Mouse (Mus musculus): Measurements from ENCODE around the gene Dok7. TPM values are rescaled to one million over a fixed set of nuclear protein-coding genes. Genes with fewer than 3 reads are reported as not detected.

Gene Dok7
- polyA plus RNA-seq, 1 experiment from 2014 or later, result 3.3 TPM

DNA sequence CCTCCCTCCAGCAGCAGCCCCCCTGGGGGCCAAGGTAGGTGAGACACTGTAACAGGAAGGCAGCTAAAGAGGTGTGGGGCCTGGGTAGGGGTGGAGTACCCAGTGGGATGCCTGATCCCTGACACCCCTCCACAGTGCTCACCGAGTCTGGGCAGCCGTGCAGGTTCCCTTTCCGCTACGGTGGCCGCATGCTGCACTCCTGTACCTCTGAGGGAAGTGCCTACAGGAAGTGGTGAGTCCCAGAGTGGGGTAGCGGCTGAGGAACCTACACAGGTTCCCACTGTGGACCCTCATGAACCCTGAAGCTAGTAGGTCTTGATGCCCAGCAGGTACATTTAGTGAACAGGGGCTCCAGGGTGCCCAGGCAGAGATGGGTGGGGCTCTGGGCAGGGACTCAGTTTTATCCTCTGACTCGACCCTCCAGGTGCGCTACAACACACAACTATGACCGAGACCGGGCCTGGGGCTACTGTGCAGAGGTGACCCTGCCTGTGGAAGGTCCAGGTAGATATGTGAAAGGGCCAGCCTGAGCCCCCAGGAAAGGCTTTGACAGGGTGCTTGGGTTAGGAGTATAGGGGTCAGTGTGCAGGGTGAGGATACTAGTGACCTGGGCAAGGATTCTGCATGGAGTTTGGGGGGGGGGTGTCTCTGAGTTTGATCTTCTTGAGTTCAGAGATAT is 14.0 kb upstream of the Dok7 start:
- H3K27me3 ChIP-seq (ENCODE audit: control insufficient read depth, insufficient read depth, low read length), result 0 out of 2 replicates have a peak, but pooled peaks cover 2% of the 10 kb centered on the region
- WGBS (ENCODE audit: insufficient replicate concordance), result 52% methylated on average over 10 of the region's 10 CpGs
- no peak overlapping the region for H3K27ac ChIP-seq (ENCODE audit: low read depth, low read length)
- no peak for ATAC-seq (replicated peaks; ENCODE audit: insufficient number of reproducible peaks, low FRiP score, low TSS enrichment)
- no peaks in the 10 kb centered on the region for H3K4me1 ChIP-seq (ENCODE audit: control insufficient read depth, insufficient read depth, low read length)
- H3K36me3 ChIP-seq (ENCODE audit: control insufficient read depth, insufficient read depth, low read length), result no peaks in the 10 kb centered on the region; the same call in 1 of the 2 replicates
- no peak overlapping the region for H3K4me3 ChIP-seq (ENCODE audit: low read depth, low read length)
- no peak overlapping the region for H3K9ac ChIP-seq (ENCODE audit: low read depth, low read length)
- no peaks in the 10 kb centered on the region for H3K9me3 ChIP-seq (replicated peaks; ENCODE audit: control insufficient read depth, low read length)
- H3K4me2 ChIP-seq, result no peak overlapping the region

DNA sequence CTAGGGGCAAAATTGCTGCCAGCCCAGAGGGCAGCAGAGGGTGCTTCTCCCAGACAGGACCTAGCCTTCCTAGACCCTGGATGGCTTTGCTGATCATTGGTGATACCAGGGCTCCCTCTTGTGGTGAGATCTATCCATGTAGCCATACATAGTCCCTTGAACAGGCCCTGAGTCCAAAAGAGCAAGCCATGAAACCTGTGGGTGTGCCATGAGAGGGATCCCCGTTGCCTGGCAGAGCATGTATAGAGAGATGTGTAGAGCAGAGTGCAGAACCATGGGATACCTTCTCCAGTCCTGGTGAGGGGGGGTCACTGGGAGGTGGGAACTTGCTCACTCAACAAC is 13.5 kb upstream of the Dok7 start:
- WGBS (ENCODE audit: insufficient replicate concordance), result 20% methylated on average over 1 of the region's 1 CpGs
- ATAC-seq (replicated peaks; ENCODE audit: insufficient number of reproducible peaks, low FRiP score, low TSS enrichment), result peak; percentile 59; the same call in 1 of the 2 replicates

DNA sequence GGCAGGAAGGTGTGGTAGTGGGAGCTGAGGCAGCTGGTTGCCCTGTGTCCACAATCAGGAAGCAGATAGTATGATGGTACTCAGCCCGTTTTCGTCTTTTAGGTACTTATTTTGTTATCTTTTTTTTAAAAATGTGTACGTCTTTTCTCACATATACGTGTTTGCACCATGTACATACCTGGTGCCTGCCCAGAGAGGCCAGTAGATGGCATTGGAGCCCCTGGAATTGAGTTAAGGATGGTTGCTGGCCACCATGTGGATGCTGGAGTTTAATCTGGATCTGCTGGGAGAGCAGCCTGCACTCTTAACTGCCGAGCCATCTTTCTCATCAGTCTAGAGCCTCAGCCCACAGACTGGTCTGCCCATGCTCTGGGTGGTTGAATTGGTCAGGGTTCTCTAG is 6.0 kb upstream of the Dok7 start:
- H3K27me3 ChIP-seq (ENCODE audit: control insufficient read depth, insufficient read depth, low read length), result peaks cover 14% of the 10 kb centered on the region; the same call in 1 of the 2 replicates
- no peaks in the 10 kb centered on the region for H3K36me3 ChIP-seq (ENCODE audit: control insufficient read depth, insufficient read depth, low read length)
- H3K27ac ChIP-seq (ENCODE audit: low read depth, low read length), result no peak overlapping the region
- no peaks in the 10 kb centered on the region for H3K4me1 ChIP-seq (ENCODE audit: control insufficient read depth, insufficient read depth, low read length)
- H3K9ac ChIP-seq (ENCODE audit: low read depth, low read length), result no peak overlapping the region
- H3K4me2 ChIP-seq, result no peak overlapping the region
- H3K9me3 ChIP-seq (replicated peaks; ENCODE audit: control insufficient read depth, low read length), result no peaks in the 10 kb centered on the region
- 58% methylated on average over 5 of the region's 5 CpGs for WGBS (ENCODE audit: insufficient replicate concordance)
- H3K4me3 ChIP-seq (ENCODE audit: low read depth, low read length), result no peak overlapping the region
- no peak for ATAC-seq (replicated peaks; ENCODE audit: insufficient number of reproducible peaks, low FRiP score, low TSS enrichment)

More for the DNA sequence above, 13.5 kb upstream of the Dok7 start:
- no peaks in the 10 kb centered on the region; the same call in 1 of the 2 replicates for H3K36me3 ChIP-seq (ENCODE audit: control insufficient read depth, insufficient read depth, low read length)
- no peak overlapping the region for H3K9ac ChIP-seq (ENCODE audit: low read depth, low read length)
- H3K4me1 ChIP-seq (ENCODE audit: control insufficient read depth, insufficient read depth, low read length), result no peaks in the 10 kb centered on the region
- H3K27ac ChIP-seq (ENCODE audit: low read depth, low read length), result no peak overlapping the region
- H3K27me3 ChIP-seq (ENCODE audit: control insufficient read depth, insufficient read depth, low read length), result 0 out of 2 replicates have a peak, but pooled peaks cover 4% of the 10 kb centered on the region
- H3K4me2 ChIP-seq, result no peak overlapping the region
- H3K4me3 ChIP-seq (ENCODE audit: low read depth, low read length), result no peak overlapping the region
- H3K9me3 ChIP-seq (replicated peaks; ENCODE audit: control insufficient read depth, low read length), result no peaks in the 10 kb centered on the region

DNA sequence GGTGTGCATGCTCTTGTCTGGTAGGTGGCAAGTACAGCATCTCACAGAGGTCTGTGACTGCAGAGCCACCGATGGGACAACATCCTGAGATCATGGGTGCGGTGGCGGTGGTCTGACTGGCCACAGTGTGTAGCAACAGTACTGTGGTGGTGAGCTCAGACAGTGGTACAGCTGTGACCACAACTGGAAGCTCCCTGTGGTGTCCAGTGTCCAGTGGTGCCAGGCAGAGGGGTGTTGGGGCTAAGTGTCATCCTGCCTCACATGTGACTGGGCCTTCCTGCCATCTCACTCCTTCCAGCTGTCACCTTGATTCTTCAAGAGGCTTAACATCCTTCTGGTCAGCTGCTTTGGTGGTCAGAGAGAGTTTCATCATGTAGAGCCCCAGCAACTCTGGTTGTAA is 1.9 kb upstream of the Dok7 start:
- H3K9ac ChIP-seq (ENCODE audit: low read depth, low read length), result no peak overlapping the region
- H3K4me1 ChIP-seq (ENCODE audit: control insufficient read depth, insufficient read depth, low read length), result peaks cover 13% of the 10 kb centered on the region
- ATAC-seq (replicated peaks; ENCODE audit: insufficient number of reproducible peaks, low FRiP score, low TSS enrichment), result no peak
- no peaks in the 10 kb centered on the region for H3K9me3 ChIP-seq (replicated peaks; ENCODE audit: control insufficient read depth, low read length)
- peaks cover 43% of the 10 kb centered on the region for H3K27me3 ChIP-seq (ENCODE audit: control insufficient read depth, insufficient read depth, low read length)
- H3K27ac ChIP-seq (ENCODE audit: low read depth, low read length), result no peak overlapping the region
- H3K36me3 ChIP-seq (ENCODE audit: control insufficient read depth, insufficient read depth, low read length), result no peaks in the 10 kb centered on the region
- 83% methylated on average over 3 of the region's 3 CpGs for WGBS (ENCODE audit: insufficient replicate concordance)
- no peak overlapping the region for H3K4me2 ChIP-seq
- H3K4me3 ChIP-seq (ENCODE audit: low read depth, low read length), result no peak overlapping the region

DNA sequence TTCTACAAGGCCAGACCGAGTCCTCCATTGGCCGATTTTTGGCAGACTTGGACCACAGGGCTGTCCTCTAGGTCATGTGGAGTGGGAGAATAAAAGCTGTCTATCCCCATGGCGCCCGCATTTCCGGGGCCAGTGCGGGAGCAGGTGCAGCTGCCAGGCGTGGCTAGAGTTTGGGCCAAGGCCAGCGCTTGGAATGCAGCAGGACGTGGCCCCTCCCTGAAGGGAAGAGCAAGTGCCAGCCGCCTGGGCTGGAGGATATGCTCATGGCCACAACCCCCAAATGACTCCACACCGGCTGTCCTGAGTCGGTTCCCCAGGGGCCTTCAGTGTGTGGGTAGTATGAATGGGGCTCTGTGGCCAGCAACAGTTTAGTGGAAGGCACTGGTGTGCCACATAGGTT is 1.5 kb upstream of the Dok7 start:
- H3K9me3 ChIP-seq (replicated peaks; ENCODE audit: control insufficient read depth, low read length), result no peaks in the 10 kb centered on the region
- no peak overlapping the region for H3K27ac ChIP-seq (ENCODE audit: low read depth, low read length)
- no peak for ATAC-seq (replicated peaks; ENCODE audit: insufficient number of reproducible peaks, low FRiP score, low TSS enrichment)
- peaks cover 18% of the 10 kb centered on the region for H3K4me1 ChIP-seq (ENCODE audit: control insufficient read depth, insufficient read depth, low read length)
- 77% methylated on average over 12 of the region's 12 CpGs for WGBS (ENCODE audit: insufficient replicate concordance)
- H3K4me2 ChIP-seq, result no peak overlapping the region
- no peaks in the 10 kb centered on the region for H3K36me3 ChIP-seq (ENCODE audit: control insufficient read depth, insufficient read depth, low read length)
- H3K27me3 ChIP-seq (ENCODE audit: control insufficient read depth, insufficient read depth, low read length), result peaks cover 43% of the 10 kb centered on the region
- H3K9ac ChIP-seq (ENCODE audit: low read depth, low read length), result no peak overlapping the region
- no peak overlapping the region for H3K4me3 ChIP-seq (ENCODE audit: low read depth, low read length)

DNA sequence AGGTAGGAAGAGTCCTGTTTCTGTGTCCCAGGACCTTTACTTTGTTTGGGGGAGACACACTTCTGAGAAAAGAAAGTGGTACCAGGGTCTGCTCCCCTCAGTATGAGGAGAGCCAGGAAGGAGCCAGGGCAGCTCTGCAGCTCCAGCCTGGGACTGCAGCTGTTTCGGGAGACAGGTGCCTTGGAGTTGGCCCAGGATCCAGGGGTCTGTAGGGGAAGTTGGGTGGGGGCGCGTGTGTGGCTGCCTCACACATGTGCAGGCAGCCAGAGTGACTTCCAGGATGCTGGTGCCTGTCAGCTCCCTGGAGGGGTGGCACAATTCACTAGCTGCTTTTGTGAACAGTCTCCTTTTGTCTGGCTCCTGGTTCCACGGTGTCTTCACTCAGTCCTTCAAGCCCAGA is 1.0 kb downstream of the Dok7 start:
- Histone ChIP-seq H3K4me3 (ENCODE audit: low read depth, low read length) (peak overlapping the region; percentile 67), H3K4me2 (peak overlapping the region; percentile 93), H3K27ac (ENCODE audit: low read depth, low read length) (no peak overlapping the region), H3K36me3 (ENCODE audit: control insufficient read depth, insufficient read depth, low read length) (no peaks in the 10 kb centered on the region), H3K4me1 (ENCODE audit: control insufficient read depth, insufficient read depth, low read length) (peaks cover 22% of the 10 kb centered on the region), H3K9ac (ENCODE audit: low read depth, low read length) (peak overlapping the region; percentile 76), H3K9me3 (replicated peaks; ENCODE audit: control insufficient read depth, low read length) (no peaks in the 10 kb centered on the region), H3K27me3 (ENCODE audit: control insufficient read depth, insufficient read depth, low read length) (peaks cover 43% of the 10 kb centered on the region)
- WGBS (ENCODE audit: insufficient replicate concordance), result 25% methylated on average over 4 of the region's 4 CpGs
- no peak for ATAC-seq (replicated peaks; ENCODE audit: insufficient number of reproducible peaks, low FRiP score, low TSS enrichment)

DNA sequence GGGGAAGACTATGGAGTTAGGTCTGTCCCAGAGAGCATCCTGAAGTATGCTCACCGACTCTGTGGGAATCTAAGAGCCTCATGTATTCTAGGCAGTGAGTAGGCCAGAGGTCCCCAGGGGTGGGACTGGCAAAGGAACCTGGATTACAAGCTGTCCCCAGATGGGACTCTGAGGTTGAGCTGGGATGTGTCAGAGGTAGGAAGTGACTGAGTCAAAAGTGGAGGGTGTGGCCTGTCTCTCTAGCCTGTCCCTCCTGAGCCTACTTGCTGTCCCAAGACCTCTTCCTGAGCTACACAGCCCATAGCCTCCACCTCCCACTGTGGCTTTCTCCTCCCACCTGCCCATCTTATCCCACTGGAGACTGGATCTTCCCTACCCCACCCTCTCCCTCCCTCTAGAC is 1.6 kb downstream of the Dok7 start:
- Histone ChIP-seq H3K4me3 (ENCODE audit: low read depth, low read length) (peak overlapping the region; percentile 67; the same call in 1 of the 2 replicates), H3K36me3 (ENCODE audit: control insufficient read depth, insufficient read depth, low read length) (no peaks in the 10 kb centered on the region), H3K9ac (ENCODE audit: low read depth, low read length) (no peak overlapping the region), H3K4me1 (ENCODE audit: control insufficient read depth, insufficient read depth, low read length) (peaks cover 22% of the 10 kb centered on the region), H3K4me2 (peak overlapping the region; percentile 93), H3K27ac (ENCODE audit: low read depth, low read length) (no peak overlapping the region), H3K9me3 (replicated peaks; ENCODE audit: control insufficient read depth, low read length) (no peaks in the 10 kb centered on the region), H3K27me3 (ENCODE audit: control insufficient read depth, insufficient read depth, low read length) (peaks cover 43% of the 10 kb centered on the region)
- 55% methylated on average over 1 of the region's 1 CpGs for WGBS (ENCODE audit: insufficient replicate concordance)
- no peak for ATAC-seq (replicated peaks; ENCODE audit: insufficient number of reproducible peaks, low FRiP score, low TSS enrichment)

DNA sequence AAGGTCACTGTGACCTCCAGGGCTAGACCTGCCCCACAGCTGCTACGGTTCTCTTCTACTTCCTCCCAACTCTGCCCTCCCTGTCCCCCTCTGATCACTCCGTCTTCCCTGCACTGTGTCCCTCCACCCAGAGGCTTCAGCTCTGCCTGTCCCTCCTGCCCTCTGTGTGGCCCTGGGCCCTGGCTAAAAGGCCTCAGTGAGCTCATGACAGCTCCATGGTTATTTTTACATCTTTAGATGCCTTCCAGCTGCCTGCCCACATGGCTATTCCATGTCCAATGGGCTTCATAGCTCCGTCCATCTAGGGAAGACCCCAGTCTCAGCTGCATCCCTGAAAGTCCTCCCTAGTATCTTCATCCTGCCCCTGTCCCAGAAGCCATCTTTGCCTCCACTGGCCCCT is 3.5 kb downstream of the Dok7 start:
- H3K9me3 ChIP-seq (replicated peaks; ENCODE audit: control insufficient read depth, low read length), result no peaks in the 10 kb centered on the region
- H3K4me1 ChIP-seq (ENCODE audit: control insufficient read depth, insufficient read depth, low read length), result peaks cover 22% of the 10 kb centered on the region
- WGBS (ENCODE audit: insufficient replicate concordance), result 38% methylated on average over 3 of the region's 3 CpGs
- H3K27me3 ChIP-seq (ENCODE audit: control insufficient read depth, insufficient read depth, low read length), result peaks cover 36% of the 10 kb centered on the region
- H3K9ac ChIP-seq (ENCODE audit: low read depth, low read length), result no peak overlapping the region
- no peak overlapping the region; the same call in 1 of the 2 replicates for H3K4me2 ChIP-seq
- no peak for ATAC-seq (replicated peaks; ENCODE audit: insufficient number of reproducible peaks, low FRiP score, low TSS enrichment)
- peak overlapping the region; percentile 68 for H3K27ac ChIP-seq (ENCODE audit: low read depth, low read length)
- no peaks in the 10 kb centered on the region for H3K36me3 ChIP-seq (ENCODE audit: control insufficient read depth, insufficient read depth, low read length)
- no peak overlapping the region for H3K4me3 ChIP-seq (ENCODE audit: low read depth, low read length)

DNA sequence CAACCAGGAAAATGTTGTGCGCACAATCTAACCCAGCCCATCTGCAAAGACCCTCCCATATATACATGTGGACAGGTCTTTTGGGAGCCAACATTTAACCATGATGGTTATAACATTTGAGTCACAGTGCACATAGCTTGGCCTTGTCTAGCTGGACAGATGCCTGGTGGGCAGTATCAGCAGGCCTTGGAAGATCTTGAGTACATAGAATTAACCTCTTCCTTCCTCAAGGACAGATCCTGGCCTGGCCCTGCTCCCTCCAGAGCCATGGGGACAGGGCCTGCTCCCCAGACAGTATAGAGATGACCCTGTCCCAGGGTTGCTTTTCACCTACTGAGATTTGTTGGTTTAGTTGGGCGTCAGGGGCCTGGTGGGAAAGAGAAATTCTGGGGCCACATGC is 13.3 kb downstream of the Dok7 start:
- H3K36me3 ChIP-seq (ENCODE audit: control insufficient read depth, insufficient read depth, low read length), result no peaks in the 10 kb centered on the region
- no peaks in the 10 kb centered on the region for H3K9me3 ChIP-seq (replicated peaks; ENCODE audit: control insufficient read depth, low read length)
- H3K4me1 ChIP-seq (ENCODE audit: control insufficient read depth, insufficient read depth, low read length), result no peaks in the 10 kb centered on the region
- ATAC-seq (replicated peaks; ENCODE audit: insufficient number of reproducible peaks, low FRiP score, low TSS enrichment), result no peak
- no peak overlapping the region for H3K4me2 ChIP-seq
- H3K4me3 ChIP-seq (ENCODE audit: low read depth, low read length), result no peak overlapping the region
- H3K27me3 ChIP-seq (ENCODE audit: control insufficient read depth, insufficient read depth, low read length), result no peaks in the 10 kb centered on the region
- H3K9ac ChIP-seq (ENCODE audit: low read depth, low read length), result no peak overlapping the region
- WGBS (ENCODE audit: insufficient replicate concordance), result 86% methylated on average over 2 of the region's 2 CpGs
- H3K27ac ChIP-seq (ENCODE audit: low read depth, low read length), result no peak overlapping the region
